ENCODE assay signal across 9 mouse cellular contexts in the genomic region with DNA sequence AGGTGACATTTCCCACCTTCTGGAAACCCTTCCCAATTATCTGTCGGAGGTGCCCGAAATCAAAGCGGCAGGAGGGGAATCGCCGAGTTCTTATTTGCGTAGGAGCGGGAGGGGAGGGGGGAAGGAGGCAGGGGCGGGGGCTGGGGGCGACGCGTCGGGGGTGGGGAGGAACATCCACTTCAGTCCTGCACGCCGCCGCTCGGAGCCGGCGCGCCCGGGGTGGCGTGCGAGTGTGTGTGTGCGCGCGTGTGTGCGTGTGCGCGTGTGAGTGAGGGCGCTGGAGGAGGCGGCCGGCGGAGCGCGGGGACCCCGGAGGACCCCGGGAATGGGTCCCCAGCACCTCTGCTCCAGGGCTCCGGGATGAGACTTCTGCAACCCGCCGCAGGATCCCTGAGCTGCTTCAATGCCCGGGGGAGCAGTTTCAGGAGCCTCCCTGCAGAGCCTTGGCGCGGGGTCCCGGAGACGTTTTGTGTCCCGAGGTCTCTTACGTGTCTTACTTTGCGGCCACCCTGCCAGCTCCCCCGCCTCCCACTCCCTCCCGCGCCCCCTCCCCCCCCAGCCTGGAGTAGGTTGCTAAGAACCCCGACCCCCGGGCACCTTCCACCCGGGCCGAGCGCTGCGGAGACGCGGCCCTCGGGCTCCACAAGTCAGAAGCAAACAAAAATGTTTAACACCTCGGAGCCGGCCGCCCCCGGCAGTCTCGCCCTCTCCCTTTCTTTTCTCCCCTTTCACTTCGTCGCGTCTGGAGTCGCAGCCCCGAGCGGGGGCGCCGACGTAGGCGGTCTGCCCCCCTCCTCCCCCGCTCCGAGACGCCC. TPM values are rescaled to one million over a fixed set of nuclear protein-coding genes. Genes with fewer than 3 reads are reported as not detected.
DNase-seq lines count a peak whose midpoint lies in the region; ATAC-seq and TF ChIP-seq lines count a peak whose summit lies in the region.
"Had no signal": no experiment of that assay in that cellular context is flagged by ENCODE, and none has a peak within 500 bp of the region (broad histone marks: within the 10 kb centered on the region; RNA-seq: fewer than 3 reads in every experiment).

Gene Fst (minus strand): TSS at position 66 of the 815 bp plus-strand sequence.

- H3K27me3 ChIP-seq in liver, adult 2 months (ENCODE audit: control insufficient read depth, insufficient read depth, low read length) = no peaks in the 10 kb centered on the region
- H3K27me3 ChIP-seq in neural tube, embryonic 12.5 days (replicated peaks) = peaks cover 30% of the 10 kb centered on the region

- peak within 1 kb of the TSS; percentile 91 for H3K4me2 ChIP-seq in neural tube, embryonic 12.5 days (replicated peaks)

- TF ChIP-seq POLR2A in embryonic fibroblast, embryonic 13.5 days (IDR thresholded peaks at IDR 0.05; ENCODE audit: low read depth, low read length) = peak; percentile 53
- TF ChIP-seq POLR2A in liver, adult 2 months (IDR thresholded peaks at IDR 0.05; ENCODE audit: extremely low read depth, insufficient read depth, low read length) = no peak

- H3K4me1 ChIP-seq in embryonic fibroblast, embryonic 13.5 days (ENCODE audit: control insufficient read depth, insufficient read depth, low read length) = peaks cover 7% of the 10 kb centered on the region; the same call in 1 of the 2 replicates
- peaks cover 8% of the 10 kb centered on the region; the same call in 1 of the 2 replicates for H3K4me1 ChIP-seq in liver, adult 2 months (ENCODE audit: control insufficient read depth, insufficient read depth, low read length)
- peaks cover 35% of the 10 kb centered on the region for H3K4me1 ChIP-seq in neural tube, embryonic 12.5 days

- 0% methylated on average over 72 of the region's 77 CpGs for WGBS in liver, adult 2 months
- under 1% methylated on average over 75 of the region's 77 CpGs for WGBS in neural tube, embryonic 12.5 days

- H3K79me2 ChIP-seq in liver, adult 2 months (ENCODE audit: control insufficient read depth, insufficient read depth, low read length) = no peaks in the 10 kb centered on the region

- peak within 1 kb of the TSS; percentile 92 for H3K4me3 ChIP-seq in embryonic fibroblast, embryonic 13.5 days (ENCODE audit: insufficient read depth, low read length)
- H3K4me3 ChIP-seq in liver, adult 2 months (ENCODE audit: insufficient read depth, low read depth, low read length) = peak within 1 kb of the TSS; percentile 83
- peak within 1 kb of the TSS; percentile 54 for H3K4me3 ChIP-seq in neural tube, embryonic 12.5 days

- H3K9ac ChIP-seq in liver, adult 2 months (ENCODE audit: low read depth, low read length) = peak within 1 kb of the TSS; percentile 83
- peak within 1 kb of the TSS; percentile 62 for H3K9ac ChIP-seq in neural tube, embryonic 12.5 days

- no peaks in the 10 kb centered on the region for H3K9me3 ChIP-seq in neural tube, embryonic 12.5 days

- no peak for ATAC-seq in CD4-positive, CD25-positive, alpha-beta regulatory T cell, adult 4 months
- ATAC-seq in neural tube, embryonic 12.5 days (ENCODE audit: low FRiP score, low read depth) = peak; percentile 68

- no peaks in the 10 kb centered on the region for H3K36me3 ChIP-seq in liver, adult 2 months (ENCODE audit: control insufficient read depth, insufficient read depth, low read length)
- no peaks in the 10 kb centered on the region for H3K36me3 ChIP-seq in neural tube, embryonic 12.5 days

- no peak for TF ChIP-seq CTCF in embryonic fibroblast, embryonic 13.5 days (IDR thresholded peaks at IDR 0.05; ENCODE audit: borderline replicate concordance, insufficient read depth, low read length)
- no peak for TF ChIP-seq CTCF in liver, adult 2 months (IDR thresholded peaks at IDR 0.05; ENCODE audit: low read depth, low read length)

- DNase-seq in CD4-positive, CD25-positive, alpha-beta regulatory T cell, adult 2 months (ENCODE audit: low read depth, low spot score) = peak; percentile 36
- DNase-seq in MN1 (ENCODE audit: low spot score) = peak; percentile 38
- DNase-seq in heart, postnatal 36 days = peak; percentile 19 to 31
- no peak for DNase-seq in liver, adult 2 months (ENCODE audit: extremely low read depth, low read depth, low spot score)
- DNase-seq in frontal cortex, postnatal 25 days (ENCODE audit: low spot score in 2 of 2) = no peak

- intact Hi-C loops in heart, postnatal 36 days (cut with DNase I) = loop anchor here (5.0 to 10.0 kb wide), 2 partner anchors 172 to 296 kb away; no protein-coding TSS in a partner anchor

- H3K27ac ChIP-seq in embryonic fibroblast, embryonic 13.5 days (ENCODE audit: insufficient read depth, low read length) = peak within 1 kb of the TSS; percentile 86
- H3K27ac ChIP-seq in liver, adult 2 months (replicated peaks; ENCODE audit: insufficient read depth, low read depth, low read length) = peak within 1 kb of the TSS; percentile 46
- peak within 1 kb of the TSS; percentile 22; the same call in 1 of the 2 replicates for H3K27ac ChIP-seq in neural tube, embryonic 12.5 days

RNA-seq across cellular contexts. Expression of gene Fst, which starts in this region (rescaled TPM):
- under 1 TPM in 1 of 2 experiments, not detected in 1; 0.26 TPM for polyA plus RNA-seq in CD4-positive, CD25-positive, alpha-beta regulatory T cell, adult 4 months (2017; shearing (Covaris generic))
- 40.2 and 100.0 TPM in 2 replicates for polyA plus RNA-seq in embryonic fibroblast, embryonic 13.5 days (2011; ENCODE audit: insufficient read length, low read depth, missing spikeins)
- under 1 TPM; 0.86 to 0.89 TPM for total RNA-seq in heart, postnatal 36 days (2021)
- 0.92 and 1.9 TPM in 2 replicates for total RNA-seq in liver, adult 2 months (2014; rRNA removed)
- 0.45 and 1.3 TPM in 2 replicates for polyA plus RNA-seq in liver, adult 2 months (2012; rRNA removed)
- 15.5 and 21.9 TPM in 2 replicates for polyA plus RNA-seq in neural tube, embryonic 12.5 days (2016; fragmentation: Nextera tagmentation; extraction: Ambion mirVana)
- total RNA-seq: hematopoietic stem cell, adult 5-6 weeks had no signal

Comparison
In these comparisons a context has a peak if more than half of its experiments do, and no peak if none do; other contexts are left out.
1. Peak in DNase-seq in heart, postnatal 36 days; RNA of the gene not detected or under 1 TPM.
2. DNase-seq: peak in CD4-positive, CD25-positive, alpha-beta regulatory T cell, adult 2 months (single experiment) and MN1 (single experiment); none in liver, adult 2 months (single experiment) and frontal cortex, postnatal 25 days (0 of 2).
3. H3K27ac ChIP-seq: peak in every context shown above with its lines; median percentile 86 in embryonic fibroblast, embryonic 13.5 days; 46 in liver, adult 2 months; 22 in neural tube, embryonic 12.5 days.
4. Peak in every context shown above with its lines, with median percentiles within 50 percentile points of each other: H3K4me3 ChIP-seq.